Mouse (Mus musculus) intestine, embryonic 15.5 days (tissue): ENCODE measurements around the gene Gabrg3. TPM values are rescaled to one million over a fixed set of nuclear protein-coding genes. Genes with fewer than 3 reads are reported as not detected.
A peak's percentile ranks its signal among the peaks of the same experiment; 100 is the strongest.
"Not testable (repeated sequence)": the region's sequence is repeated elsewhere in the genome, so short reads cannot be mapped to it uniquely, and the experiment has no call there.

Experiments used
- ATAC-seq: fragments of 200-750 bp; cut with Nextera tagmentation; 2 replicates; pipeline ENCODE4 v1.8.0; 2017; ENCODE audit warnings: moderate TSS enrichment, moderate library complexity
- H3K27ac ChIP-seq: fragments of 300-500 bp; sonication (generic); 2 replicates; pipeline ENCODE4 v1.5.1; 2015; ENCODE audit warnings: mild to moderate bottlenecking, inconsistent platforms
- H3K27me3 ChIP-seq: fragments of 300-500 bp; sonication (generic); replicated peaks from 2 replicates; pipeline ENCODE4 v1.6.1; 2015; ENCODE audit warnings: inconsistent platforms
- H3K36me3 ChIP-seq: fragments of 300-500 bp; sonication (generic); 2 replicates; pipeline ENCODE4 v1.6.1; 2015; ENCODE audit warnings: inconsistent platforms
- H3K4me1 ChIP-seq: fragments of 300-500 bp; sonication (generic); replicated peaks from 2 replicates; pipeline ENCODE4 v1.6.1; 2015; ENCODE audit warnings: inconsistent platforms
- H3K4me2 ChIP-seq: fragments of 300-500 bp; sonication (generic); replicated peaks from 2 replicates; pipeline ENCODE4 v1.6.1; 2015; ENCODE audit warnings: mild to moderate bottlenecking, inconsistent platforms
- H3K4me3 ChIP-seq: fragments of 300-500 bp; sonication (generic); replicated peaks from 2 replicates; pipeline ENCODE4 v1.5.1; 2015; ENCODE audit warnings: inconsistent platforms
- H3K9ac ChIP-seq: fragments of 300-500 bp; sonication (generic); 2 replicates; pipeline ENCODE4 v1.6.1; 2015; ENCODE audit warnings: inconsistent platforms
- H3K9me3 ChIP-seq: fragments of 300-500 bp; sonication (generic); 2 replicates; pipeline ENCODE4 v1.6.1; 2016; ENCODE audit warnings: inconsistent platforms
- WGBS: fragments of 180-500 bp; shearing (Covaris S2); methylation state at CpG from one replicate; pipeline ENCODE4 v1.1.7; 2015; 5-methylcytosine and 5-hydroxymethylcytosine counted together
- polyA plus RNA-seq: library from polyadenylated mRNA; unstranded; fragments of >200 nt; fragmentation: Nextera tagmentation; extraction: Ambion mirVana; gene quantifications from 2 replicates; pipeline ENCODE4 v1.2.1, GENCODE M21; 2015

Gabrg3 gene
- polyA plus RNA-seq, 1 experiment from 2014 or later = 0.68 TPM

DNA sequence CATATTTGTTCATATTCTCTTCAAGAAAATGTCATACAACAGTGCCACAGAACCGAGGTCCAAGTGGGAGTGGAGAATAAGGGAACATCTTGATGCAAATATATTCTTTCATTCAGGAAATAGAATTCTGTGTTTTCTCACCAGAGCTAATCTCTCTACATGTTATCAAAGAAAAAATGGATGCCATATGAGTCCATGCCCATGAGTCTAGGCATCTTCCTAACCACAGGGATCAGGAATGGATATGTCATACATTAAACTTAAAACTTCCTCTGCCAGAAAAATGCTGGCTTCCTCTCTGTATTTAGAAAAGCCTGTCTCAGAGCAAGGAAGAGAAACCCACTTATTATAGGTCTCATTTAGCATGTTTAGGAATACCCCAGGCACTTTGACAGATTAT is 92.9 kb downstream of the Gabrg3 start:
- WGBS = 83% methylated on average over 1 of the region's 1 CpGs
- ATAC-seq = no peak
- Histone ChIP-seq H3K4me2 (no peak overlapping the region), H3K27me3 (no peaks in the 10 kb centered on the region), H3K4me1 (no peaks in the 10 kb centered on the region), H3K4me3 (no peak overlapping the region), H3K36me3 (no peaks in the 10 kb centered on the region), H3K9me3 (no peaks in the 10 kb centered on the region), H3K9ac (no peak overlapping the region), H3K27ac (no peak overlapping the region)

DNA sequence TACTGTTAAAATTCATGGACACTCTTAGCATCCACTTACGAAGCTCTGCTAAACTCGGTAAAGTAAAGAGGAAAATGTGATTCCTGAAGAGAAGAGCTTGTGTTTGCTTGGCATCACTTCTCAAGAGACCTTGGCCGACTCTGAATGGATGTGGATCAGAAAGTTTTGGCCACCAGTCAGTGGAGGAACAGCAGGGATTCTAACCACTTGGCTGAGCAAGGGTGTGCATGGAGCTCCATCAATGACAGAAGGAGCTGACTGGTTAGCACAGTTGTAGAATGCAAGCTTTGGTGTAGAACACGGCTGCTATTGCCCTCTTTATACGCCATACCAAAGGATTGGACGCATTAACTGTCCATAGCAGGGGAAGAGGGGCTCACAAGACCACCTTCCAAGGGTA is 93.4 kb downstream of the Gabrg3 start:
- Histone ChIP-seq H3K4me1 (no peaks in the 10 kb centered on the region), H3K4me3 (no peak overlapping the region), H3K36me3 (no peaks in the 10 kb centered on the region), H3K4me2 (no peak overlapping the region), H3K9ac (no peak overlapping the region), H3K9me3 (no peaks in the 10 kb centered on the region), H3K27ac (no peak overlapping the region), H3K27me3 (no peaks in the 10 kb centered on the region)
- 86% methylated on average over 6 of the region's 6 CpGs for WGBS
- no peak for ATAC-seq

GRCm38 (mm10) chr7:57283186-57283585 is 103.8 kb downstream of the Gabrg3 start:
- WGBS = 77% methylated on average over 6 of the region's 6 CpGs
- no peak overlapping the region for H3K27ac ChIP-seq
- no peak for ATAC-seq

GRCm38 (mm10) chr7:57278841-57279240 is 108.1 kb downstream of the Gabrg3 start:
- Histone ChIP-seq H3K27ac (no peak overlapping the region), H3K9me3 (no peaks in the 10 kb centered on the region), H3K4me3 (no peak overlapping the region), H3K4me1 (no peaks in the 10 kb centered on the region), H3K36me3 (no peaks in the 10 kb centered on the region), H3K27me3 (no peaks in the 10 kb centered on the region), H3K4me2 (no peak overlapping the region), H3K9ac (no peak overlapping the region)
- WGBS = 84% methylated on average over 3 of the region's 3 CpGs
- no peak for ATAC-seq

More at GRCm38 (mm10) chr7:57283186-57283585, 103.8 kb downstream of the Gabrg3 start:
- Histone ChIP-seq H3K36me3 (no peaks in the 10 kb centered on the region), H3K4me1 (no peaks in the 10 kb centered on the region), H3K9me3 (no peaks in the 10 kb centered on the region), H3K4me3 (no peak overlapping the region), H3K27me3 (no peaks in the 10 kb centered on the region), H3K9ac (no peak overlapping the region), H3K4me2 (no peak overlapping the region)

- H3K4me3 ChIP-seq = no peak overlapping the region
- H3K27ac ChIP-seq = no peak overlapping the region
- H3K4me1 ChIP-seq = no peaks in the 10 kb centered on the region
- H3K36me3 ChIP-seq = no peaks in the 10 kb centered on the region
- no peak overlapping the region for H3K9ac ChIP-seq
- H3K9me3 ChIP-seq = no peaks in the 10 kb centered on the region
- 27% methylated on average over 1 of the region's 1 CpGs for WGBS
- peak; percentile 97 for ATAC-seq
- no peak overlapping the region for H3K4me2 ChIP-seq
- H3K27me3 ChIP-seq = no peaks in the 10 kb centered on the region
Observed at GRCm38 (mm10) chr7:57260201-57260600, 126.8 kb downstream of the Gabrg3 start.

GRCm38 (mm10) chr7:57258893-57259574 is 128.0 kb downstream of the Gabrg3 start:
- H3K9ac ChIP-seq = no peak overlapping the region
- ATAC-seq = peak; percentile 83
- WGBS = 63% methylated on average over 5 of the region's 5 CpGs

DNA sequence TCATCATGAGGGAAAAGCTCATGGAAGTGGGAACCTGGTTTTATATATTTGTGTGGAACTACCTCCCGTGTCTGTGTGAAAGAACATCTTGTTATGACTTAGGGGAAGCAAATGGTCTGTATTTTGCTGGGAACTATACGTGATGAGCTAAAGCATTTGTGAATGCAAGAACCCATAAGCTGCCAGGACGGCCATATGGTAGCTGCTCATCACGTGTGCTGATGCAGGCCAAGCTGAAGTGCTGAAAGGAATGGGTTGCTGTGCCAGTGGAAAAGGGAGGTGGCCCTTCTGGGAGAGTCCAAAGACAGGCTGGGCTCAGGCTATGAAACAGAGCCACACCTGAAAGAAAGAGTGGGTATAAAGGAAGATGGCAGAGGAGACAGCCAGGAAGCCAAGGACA is 143.0 kb downstream of the Gabrg3 start:
- no peaks in the 10 kb centered on the region for H3K4me1 ChIP-seq
- ATAC-seq = no peak
- H3K27me3 ChIP-seq = no peaks in the 10 kb centered on the region
- no peaks in the 10 kb centered on the region for H3K9me3 ChIP-seq
- no peak overlapping the region for H3K9ac ChIP-seq
- H3K4me2 ChIP-seq = no peak overlapping the region
- H3K36me3 ChIP-seq = no peaks in the 10 kb centered on the region
- WGBS = 82% methylated on average over 4 of the region's 4 CpGs
- H3K27ac ChIP-seq = no peak overlapping the region
- H3K4me3 ChIP-seq = no peak overlapping the region

More at GRCm38 (mm10) chr7:57258893-57259574, 128.0 kb downstream of the Gabrg3 start:
- H3K27ac ChIP-seq = no peak overlapping the region
- no peaks in the 10 kb centered on the region for H3K36me3 ChIP-seq
- no peak overlapping the region for H3K4me2 ChIP-seq
- no peaks in the 10 kb centered on the region for H3K9me3 ChIP-seq
- H3K27me3 ChIP-seq = no peaks in the 10 kb centered on the region
- H3K4me3 ChIP-seq = no peak overlapping the region
- H3K4me1 ChIP-seq = no peaks in the 10 kb centered on the region

DNA sequence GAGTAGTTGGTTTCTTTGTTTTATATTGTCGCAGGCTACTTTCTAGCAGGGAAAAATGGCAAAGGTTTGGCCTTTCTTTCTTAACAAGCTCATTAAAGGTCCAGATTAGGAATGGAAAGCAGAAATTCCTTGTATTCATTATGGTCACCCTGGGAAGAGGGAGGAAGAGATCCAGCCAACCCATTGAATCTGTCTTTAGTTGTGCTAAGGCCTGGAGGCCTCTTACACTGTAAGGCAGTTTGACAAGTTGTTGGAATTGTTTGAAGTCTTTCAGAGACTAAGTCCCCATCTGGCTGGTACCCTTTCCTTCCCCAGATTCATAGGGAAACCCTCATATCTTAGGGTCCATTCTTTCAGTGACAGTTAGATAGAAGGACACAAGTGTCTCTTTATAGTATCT is 172.9 kb downstream of the Gabrg3 start:
- ATAC-seq = no peak
- H3K27me3 ChIP-seq = no peaks in the 10 kb centered on the region
- WGBS = 94% methylated on average over 1 of the region's 1 CpGs
- no peak overlapping the region for H3K4me2 ChIP-seq
- H3K9me3 ChIP-seq = no peaks in the 10 kb centered on the region
- H3K27ac ChIP-seq = no peak overlapping the region
- H3K9ac ChIP-seq = no peak overlapping the region
- no peaks in the 10 kb centered on the region for H3K4me1 ChIP-seq
- H3K36me3 ChIP-seq = no peaks in the 10 kb centered on the region
- no peak overlapping the region for H3K4me3 ChIP-seq

- Histone ChIP-seq H3K4me1 (no peaks in the 10 kb centered on the region), H3K9ac (no peak overlapping the region), H3K9me3 (no peaks in the 10 kb centered on the region), H3K4me3 (no peak overlapping the region), H3K36me3 (no peaks in the 10 kb centered on the region), H3K4me2 (no peak overlapping the region), H3K27me3 (no peaks in the 10 kb centered on the region), H3K27ac (no peak overlapping the region)
- 53% methylated on average over 1 of the region's 1 CpGs for WGBS
- ATAC-seq = no peak
Observed at GRCm38 (mm10) chr7:57186015-57186414, 201.0 kb downstream of the Gabrg3 start.

GRCm38 (mm10) chr7:57175891-57176545 is 211.0 kb downstream of the Gabrg3 start:
- H3K9ac ChIP-seq, ATAC-seq, H3K4me1 ChIP-seq, H3K4me3 ChIP-seq, H3K27me3 ChIP-seq, H3K36me3 ChIP-seq, H3K27ac ChIP-seq, H3K4me2 ChIP-seq, H3K9me3 ChIP-seq: not testable (repeated sequence)
- 54% methylated on average over 2 of the region's 2 CpGs for WGBS

- H3K9me3 ChIP-seq = no peaks in the 10 kb centered on the region
- no peak overlapping the region for H3K27ac ChIP-seq
- H3K4me1 ChIP-seq = no peaks in the 10 kb centered on the region
- no peaks in the 10 kb centered on the region for H3K36me3 ChIP-seq
- no peak overlapping the region for H3K9ac ChIP-seq
- WGBS = 63% methylated on average over 3 of the region's 3 CpGs
- H3K4me3 ChIP-seq = no peak overlapping the region
- H3K4me2 ChIP-seq = no peak overlapping the region
- no peaks in the 10 kb centered on the region for H3K27me3 ChIP-seq
- ATAC-seq = no peak
Observed at GRCm38 (mm10) chr7:57166931-57167330, 220.1 kb downstream of the Gabrg3 start.

GRCm38 (mm10) chr7:57158211-57158610 is 228.8 kb downstream of the Gabrg3 start:
- H3K4me1 ChIP-seq = no peaks in the 10 kb centered on the region
- H3K9ac ChIP-seq = no peak overlapping the region
- no peaks in the 10 kb centered on the region for H3K36me3 ChIP-seq
- no peak for ATAC-seq
- WGBS = 77% methylated on average over 3 of the region's 3 CpGs
- H3K9me3 ChIP-seq = no peaks in the 10 kb centered on the region
- H3K4me2 ChIP-seq = no peak overlapping the region
- no peak overlapping the region for H3K27ac ChIP-seq
- no peaks in the 10 kb centered on the region for H3K27me3 ChIP-seq
- no peak overlapping the region for H3K4me3 ChIP-seq

DNA sequence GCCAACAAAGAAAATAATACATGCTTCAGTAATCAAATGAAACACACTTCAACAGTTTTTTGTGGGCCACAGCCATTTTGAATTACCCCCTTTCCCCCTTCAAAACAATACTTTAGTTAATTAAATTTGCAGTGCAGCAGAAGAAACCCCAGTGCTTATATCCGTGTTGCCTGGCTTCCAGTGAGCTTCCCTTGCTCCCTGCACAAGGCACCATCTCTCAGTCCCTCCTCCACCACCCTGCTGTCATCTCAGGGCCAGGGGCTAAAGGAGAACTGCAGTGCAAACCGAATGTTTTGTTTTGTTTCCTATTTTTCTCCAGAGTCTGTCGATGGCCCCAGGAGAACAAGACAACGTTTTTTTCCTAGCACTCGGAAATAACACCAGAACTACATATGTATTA is 233.2 kb downstream of the Gabrg3 start:
- no peak overlapping the region for H3K4me2 ChIP-seq
- no peaks in the 10 kb centered on the region for H3K36me3 ChIP-seq
- no peak overlapping the region for H3K27ac ChIP-seq
- ATAC-seq = no peak
- H3K9ac ChIP-seq = no peak overlapping the region
- H3K9me3 ChIP-seq = no peaks in the 10 kb centered on the region
- H3K4me3 ChIP-seq = no peak overlapping the region
- H3K27me3 ChIP-seq = no peaks in the 10 kb centered on the region
- H3K4me1 ChIP-seq = no peaks in the 10 kb centered on the region
- 45% methylated on average over 5 of the region's 5 CpGs for WGBS
